Mouse (Mus musculus) limb, embryonic 11.5 days (tissue): ENCODE results near the gene Rnps1. TPM values are rescaled to one million over a fixed set of nuclear protein-coding genes. Genes with fewer than 3 reads are reported as not detected.
A peak's percentile ranks its signal among the peaks of the same experiment; 100 is the strongest.
"Not testable (repeated sequence)": the region's sequence is repeated elsewhere in the genome, so short reads cannot be mapped to it uniquely, and the experiment has no call there.

Experiments
- ATAC-seq: fragments of 200-750 bp; cut with Nextera tagmentation; 2 replicates; pipeline ENCODE4 v1.8.0; 2017; ENCODE audit warnings: low read depth; ENCODE audit not compliant: insufficient number of reproducible peaks, low FRiP score, low TSS enrichment
- DNase-seq: peaks from one replicate; pipeline ENCODE4 v3.0.0-alpha.2; 2015; ENCODE audit warnings: low spot score
- H3K27ac ChIP-seq: fragments of 300-500 bp; sonication (generic); replicated peaks from 2 replicates; pipeline ENCODE4 v1.5.1; 2014; ENCODE audit warnings: low read depth, mild to moderate bottlenecking, low read length
- H3K27me3 ChIP-seq: fragments of 300-500 bp; sonication (generic); 2 replicates; pipeline ENCODE4 v1.6.1; 2014; ENCODE audit warnings: mild to moderate bottlenecking, low read length, mixed read lengths; ENCODE audit not compliant: control insufficient read depth, insufficient read depth
- H3K36me3 ChIP-seq: fragments of 300-500 bp; sonication (generic); 2 replicates; pipeline ENCODE4 v1.6.1; 2014; ENCODE audit warnings: mild to moderate bottlenecking, low read length, moderate library complexity, mixed read lengths; ENCODE audit not compliant: control insufficient read depth, insufficient read depth
- H3K4me1 ChIP-seq: fragments of 300-500 bp; sonication (generic); 2 replicates; pipeline ENCODE4 v1.6.1; 2014; ENCODE audit warnings: low read length, mixed read lengths; ENCODE audit not compliant: control insufficient read depth, insufficient read depth
- H3K4me2 ChIP-seq: fragments of 300-500 bp; sonication (generic); 2 replicates; pipeline ENCODE4 v1.6.1; 2014; ENCODE audit warnings: low read depth, mild to moderate bottlenecking, moderate library complexity; ENCODE audit not compliant: severe bottlenecking
- H3K4me3 ChIP-seq: fragments of 300-500 bp; sonication (generic); 2 replicates; pipeline ENCODE4 v1.5.1; 2014; ENCODE audit warnings: low read depth, low read length
- H3K9ac ChIP-seq: fragments of 300-500 bp; sonication (generic); 2 replicates; pipeline ENCODE4 v1.6.1; 2014; ENCODE audit warnings: mild to moderate bottlenecking, low read length
- H3K9me3 ChIP-seq: fragments of 300-500 bp; sonication (generic); 2 replicates; pipeline ENCODE4 v1.6.1; 2016; ENCODE audit warnings: low read length; ENCODE audit not compliant: control insufficient read depth
- WGBS: fragments of 180-500 bp; shearing (Covaris S2); extraction: QIAGEN DNeasy Blood & Tissue Kit; methylation state at CpG from one replicate; pipeline ENCODE4 v1.1.7; 2014; 5-methylcytosine and 5-hydroxymethylcytosine counted together
- polyA plus RNA-seq: library from polyadenylated mRNA; unstranded; fragments of >200 nt; fragmentation: Nextera tagmentation; extraction: Ambion mirVana; gene quantifications from 2 replicates; pipeline ENCODE4 v1.2.1, GENCODE M21; 2014

Rnps1 gene
- polyA plus RNA-seq, 1 experiment from 2014 or later: 409 TPM

- WGBS: 7% methylated on average over 14 of the region's 14 CpGs
- peak overlapping the region; percentile 87 for H3K9ac ChIP-seq
- H3K36me3 ChIP-seq: peaks cover 4% of the 10 kb centered on the region; the same call in 1 of the 2 replicates
- peak overlapping the region; percentile 83 for H3K4me3 ChIP-seq
- no peak for DNase-seq
- peak overlapping the region; percentile 81 for H3K4me2 ChIP-seq
- no peaks in the 10 kb centered on the region; the same call in 1 of the 2 replicates for H3K4me1 ChIP-seq
- peak overlapping the region; percentile 90 for H3K27ac ChIP-seq
- H3K9me3 ChIP-seq: no peaks in the 10 kb centered on the region
- H3K27me3 ChIP-seq: no peaks in the 10 kb centered on the region
- ATAC-seq: no peak
These were observed 39.9 kb downstream of the Rnps1 start for GRCm38 (mm10) chr17:24454218-24454755.

GRCm38 (mm10) chr17:24454756-24455522, 40.6 kb downstream of the Rnps1 start:
- H3K9me3 ChIP-seq: no peaks in the 10 kb centered on the region
- H3K27ac ChIP-seq: peak overlapping the region; percentile 90
- peak overlapping the region; percentile 87 for H3K9ac ChIP-seq
- no peaks in the 10 kb centered on the region; the same call in 1 of the 2 replicates for H3K4me1 ChIP-seq
- H3K4me3 ChIP-seq: peak overlapping the region; percentile 83
- peak; percentile 92 for ATAC-seq
- H3K4me2 ChIP-seq: peak overlapping the region; percentile 81
- no peaks in the 10 kb centered on the region for H3K27me3 ChIP-seq
- peak; percentile 100 for DNase-seq
- H3K36me3 ChIP-seq: no peaks in the 10 kb centered on the region; the same call in 1 of the 2 replicates
- under 1% methylated on average over 66 of the region's 67 CpGs for WGBS

- ATAC-seq, H3K9me3 ChIP-seq, H3K27me3 ChIP-seq, H3K36me3 ChIP-seq, H3K4me1 ChIP-seq, H3K9ac ChIP-seq, H3K4me2 ChIP-seq, DNase-seq, H3K27ac ChIP-seq: not testable (repeated sequence)
- WGBS: 57% methylated on average over 10 of the region's 10 CpGs
- H3K4me3 ChIP-seq: peak overlapping the region; percentile 83; the same call in 1 of the 2 replicates
These were observed 41.3 kb downstream of the Rnps1 start for GRCm38 (mm10) chr17:24455523-24456206.

DNA sequence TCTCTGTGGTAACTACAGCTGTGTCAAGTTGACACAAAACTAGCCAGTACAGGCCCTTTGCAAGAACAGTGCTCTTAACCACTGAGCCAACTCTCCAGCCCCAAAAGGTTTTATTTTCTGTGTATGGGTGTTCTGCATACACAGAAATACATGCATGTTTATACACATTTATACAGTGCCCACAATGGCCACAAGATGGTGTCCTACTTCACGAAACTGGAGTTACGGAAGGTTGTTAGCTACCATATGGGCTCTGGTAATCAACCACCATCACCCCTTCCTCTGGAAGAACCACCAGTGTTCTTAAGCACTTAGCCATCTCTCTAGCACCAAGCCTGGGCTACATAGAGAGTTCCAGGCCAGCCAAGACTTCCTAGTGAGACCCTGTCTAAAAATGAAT, 47.2 kb downstream of the Rnps1 start:
- DNase-seq (no peak), ATAC-seq (no peak)
- H3K4me1 ChIP-seq: no peaks in the 10 kb centered on the region
- no peaks in the 10 kb centered on the region for H3K36me3 ChIP-seq
- H3K4me2 ChIP-seq: no peak overlapping the region
- no peaks in the 10 kb centered on the region for H3K27me3 ChIP-seq
- H3K4me3 ChIP-seq: no peak overlapping the region
- H3K27ac ChIP-seq: no peak overlapping the region
- 65% methylated on average over 2 of the region's 2 CpGs for WGBS
- H3K9me3 ChIP-seq: no peaks in the 10 kb centered on the region
- H3K9ac ChIP-seq: no peak overlapping the region

- Histone ChIP-seq H3K4me2 (no peak overlapping the region), H3K36me3 (no peaks in the 10 kb centered on the region), H3K27me3 (no peaks in the 10 kb centered on the region), H3K27ac (no peak overlapping the region), H3K9me3 (no peaks in the 10 kb centered on the region), H3K4me3 (no peak overlapping the region), H3K4me1 (no peaks in the 10 kb centered on the region), H3K9ac (no peak overlapping the region)
- 91% methylated on average over 1 of the region's 1 CpGs for WGBS
- no peak for DNase-seq
- no peak for ATAC-seq
These were observed 48.6 kb downstream of the Rnps1 start for GRCm38 (mm10) chr17:24462932-24463331.

- no peaks in the 10 kb centered on the region for H3K27me3 ChIP-seq
- H3K4me3 ChIP-seq: no peak overlapping the region
- DNase-seq (no peak), ATAC-seq (no peak)
- no peak overlapping the region for H3K4me2 ChIP-seq
- H3K4me1 ChIP-seq: no peaks in the 10 kb centered on the region
- 60% methylated on average over 6 of the region's 6 CpGs for WGBS
- H3K27ac ChIP-seq: no peak overlapping the region
- H3K36me3 ChIP-seq: no peaks in the 10 kb centered on the region
- no peak overlapping the region for H3K9ac ChIP-seq
- H3K9me3 ChIP-seq: no peaks in the 10 kb centered on the region
These were observed 49.2 kb downstream of the Rnps1 start for GRCm38 (mm10) chr17:24463374-24464133.

DNA sequence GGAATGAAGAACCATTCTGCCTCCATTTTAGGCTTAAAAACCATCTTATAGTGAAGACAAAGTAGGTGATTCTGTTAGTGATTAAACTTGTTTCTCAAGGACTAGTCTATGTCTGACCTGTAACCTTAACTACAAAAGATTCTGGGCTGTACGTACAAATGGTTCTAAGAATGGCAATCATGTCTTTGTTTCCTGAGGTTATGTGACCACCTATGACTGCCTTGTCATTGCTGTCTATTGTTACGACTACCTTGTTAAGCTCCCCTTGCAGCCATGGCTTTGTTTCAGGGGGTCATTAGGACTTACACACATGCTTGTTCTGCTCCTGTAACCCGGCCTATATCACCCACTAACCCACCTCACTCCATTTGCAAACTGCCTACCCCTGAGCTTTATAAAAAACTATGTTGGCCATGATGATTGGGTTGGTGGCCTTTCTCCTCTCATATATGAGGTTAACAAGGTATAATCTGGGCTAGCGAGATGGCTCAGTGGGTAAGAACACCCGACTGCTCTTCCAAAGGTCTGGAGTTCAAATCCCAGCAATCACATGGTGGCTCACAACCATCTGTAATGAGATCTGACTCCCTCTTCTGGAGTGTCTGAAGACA, 54.4 kb downstream of the Rnps1 start:
- Histone ChIP-seq H3K36me3 (no peaks in the 10 kb centered on the region), H3K27me3 (no peaks in the 10 kb centered on the region), H3K27ac (no peak overlapping the region), H3K4me3 (no peak overlapping the region), H3K9ac (no peak overlapping the region), H3K9me3 (no peaks in the 10 kb centered on the region), H3K4me2 (no peak overlapping the region), H3K4me1 (peaks cover 12% of the 10 kb centered on the region)
- ATAC-seq: no peak
- WGBS: 94% methylated on average over 5 of the region's 5 CpGs
- DNase-seq: no peak
